Mouse (Mus musculus) gastrocnemius, adult 18-20 months (tissue): ENCODE data around the gene Dennd2c. TPM values are rescaled to one million over a fixed set of nuclear protein-coding genes. Genes with fewer than 3 reads are reported as not detected.
"Not testable (repeated sequence)": the region's sequence is repeated elsewhere in the genome, so short reads cannot be mapped to it uniquely, and the experiment has no call there.

Source experiments
- DNase-seq: peaks from one replicate; pipeline ENCODE4 v3.0.0; 2021; ENCODE audit warnings: low spot score
- total RNA-seq, 2 experiments: library from RNA; stranded (reverse); gene quantifications; 2 replicates each; pipeline ENCODE4 v1.2.3; 2021

Gene Dennd2c
- total RNA-seq, 2 experiments from 2014 or later = 2.8 to 3.5 TPM

- DNase-seq = no peak
Measured at GRCm38 (mm10) chr3:103153761-103154160, 51.4 kb downstream of the Dennd2c start.

GRCm38 (mm10) chr3:103159232-103159900, 57.0 kb downstream of the Dennd2c start:
- no peak for DNase-seq

GRCm38 (mm10) chr3:103169771-103170170, 67.4 kb downstream of the Dennd2c start:
- peak; percentile 83 for DNase-seq

GRCm38 (mm10) chr3:103171505-103172267, 69.3 kb downstream of the Dennd2c start, which contains the start of gene Bcas2:
Bcas2 (plus strand) TSS chr3:103171655.
- DNase-seq = peak; percentile 98

- DNase-seq = no peak
Measured at GRCm38 (mm10) chr3:103172615-103173014, 70.2 kb downstream of the Dennd2c start.

GRCm38 (mm10) chr3:103176740-103177139, 74.3 kb downstream of the Dennd2c start:
- no peak for DNase-seq

- no peak for DNase-seq
Measured at GRCm38 (mm10) chr3:103179527-103179926, 77.1 kb downstream of the Dennd2c start.

GRCm38 (mm10) chr3:103181171-103181570, 78.8 kb downstream of the Dennd2c start:
- no peak for DNase-seq

GRCm38 (mm10) chr3:103182821-103183220, 80.4 kb downstream of the Dennd2c start:
- no peak for DNase-seq

- not testable (repeated sequence) for DNase-seq
Measured at GRCm38 (mm10) chr3:103184467-103184866, 82.1 kb downstream of the Dennd2c start.

- no peak for DNase-seq
Measured at GRCm38 (mm10) chr3:103188451-103188850, 86.0 kb downstream of the Dennd2c start.

GRCm38 (mm10) chr3:103188856-103189255, 86.5 kb downstream of the Dennd2c start:
- no peak for DNase-seq

- no peak for DNase-seq
Measured at GRCm38 (mm10) chr3:103192161-103192560, 89.8 kb downstream of the Dennd2c start.

GRCm38 (mm10) chr3:103193186-103193585, 90.8 kb downstream of the Dennd2c start:
- DNase-seq = no peak

- no peak for DNase-seq
Measured at GRCm38 (mm10) chr3:103196320-103196823, 94.0 kb downstream of the Dennd2c start.

- DNase-seq = no peak
Measured at GRCm38 (mm10) chr3:103199386-103199785, 97.0 kb downstream of the Dennd2c start.

- DNase-seq = not testable (repeated sequence)
Measured at GRCm38 (mm10) chr3:103201105-103201504, 98.7 kb downstream of the Dennd2c start.

- no peak for DNase-seq
Measured at GRCm38 (mm10) chr3:103203554-103203953, 101.2 kb downstream of the Dennd2c start.

GRCm38 (mm10) chr3:103204445-103204844, 102.0 kb downstream of the Dennd2c start:
- no peak for DNase-seq

- no peak for DNase-seq
Measured at GRCm38 (mm10) chr3:103206393-103206792, 104.0 kb downstream of the Dennd2c start.

GRCm38 (mm10) chr3:103207749-103208148, 105.3 kb downstream of the Dennd2c start:
- no peak for DNase-seq

- DNase-seq = no peak
Measured at GRCm38 (mm10) chr3:103208237-103208636, 105.8 kb downstream of the Dennd2c start.

- DNase-seq = no peak
Measured at GRCm38 (mm10) chr3:103211101-103211500, 108.7 kb downstream of the Dennd2c start.
